16 mouse cellular contexts compared by ENCODE assay signal in the genomic region with DNA sequence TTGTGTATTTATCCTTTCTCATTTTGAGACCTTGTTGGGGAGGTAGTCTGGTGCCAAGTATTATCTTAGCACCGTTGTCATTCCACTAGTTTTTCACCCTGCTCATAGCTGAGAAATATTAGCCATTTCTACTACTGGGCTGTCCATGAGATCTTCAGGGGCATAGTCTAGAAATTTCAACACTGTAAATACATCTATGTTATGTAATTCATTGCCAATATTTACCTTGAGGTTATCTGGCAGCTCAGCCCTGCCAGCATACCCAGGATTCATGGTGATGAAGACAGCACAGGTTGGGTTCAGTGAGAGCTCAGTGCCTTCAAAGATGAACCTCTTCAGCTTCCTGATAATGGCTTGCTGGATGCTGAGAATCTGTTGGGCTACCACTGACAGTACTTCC.
"Had no signal": no experiment of that assay in that cellular context is flagged by ENCODE, and none has a peak within 500 bp of the region (broad histone marks: within the 10 kb centered on the region; RNA-seq: fewer than 3 reads in every experiment).

No protein-coding gene starts in this region.

- H3K9ac ChIP-seq: neural tube, embryonic 13.5 days; neural tube, embryonic 15.5 days; stomach, embryonic 15.5 days had no signal

- H3K9me3 ChIP-seq: neural tube, embryonic 13.5 days; neural tube, embryonic 15.5 days; stomach, embryonic 15.5 days had no signal

- H3K27me3 ChIP-seq: neural tube, embryonic 13.5 days; neural tube, embryonic 15.5 days; stomach, embryonic 15.5 days had no signal

- H3K4me3 ChIP-seq: neural tube, embryonic 13.5 days; neural tube, embryonic 15.5 days; stomach, embryonic 15.5 days had no signal

- H3K27ac ChIP-seq: neural tube, embryonic 13.5 days; neural tube, embryonic 15.5 days; stomach, embryonic 15.5 days; stomach, postnatal 0 days had no signal

- DNase-seq: retina, postnatal 1 day; right cerebral cortex, adult 18-20 months; right cerebral cortex, postnatal 14 days; right cerebral cortex, postnatal 25 days; right cerebral cortex, postnatal 4 days; spleen, adult 18-20 months; thymus, adult 18-20 months; thymus, adult 2 months; thymus, postnatal 14 days; thymus, postnatal 25 days; thymus, postnatal 36 days; thymus, postnatal 4 days had no signal

- H3K4me2 ChIP-seq: neural tube, embryonic 13.5 days; neural tube, embryonic 15.5 days; stomach, embryonic 15.5 days had no signal

- H3K4me1 ChIP-seq: neural tube, embryonic 13.5 days; neural tube, embryonic 15.5 days; stomach, embryonic 15.5 days had no signal

- H3K36me3 ChIP-seq: neural tube, embryonic 13.5 days; neural tube, embryonic 15.5 days; stomach, embryonic 15.5 days had no signal
